Comparison of ENCODE assay signal across 16 mouse cellular contexts in the genomic region with DNA sequence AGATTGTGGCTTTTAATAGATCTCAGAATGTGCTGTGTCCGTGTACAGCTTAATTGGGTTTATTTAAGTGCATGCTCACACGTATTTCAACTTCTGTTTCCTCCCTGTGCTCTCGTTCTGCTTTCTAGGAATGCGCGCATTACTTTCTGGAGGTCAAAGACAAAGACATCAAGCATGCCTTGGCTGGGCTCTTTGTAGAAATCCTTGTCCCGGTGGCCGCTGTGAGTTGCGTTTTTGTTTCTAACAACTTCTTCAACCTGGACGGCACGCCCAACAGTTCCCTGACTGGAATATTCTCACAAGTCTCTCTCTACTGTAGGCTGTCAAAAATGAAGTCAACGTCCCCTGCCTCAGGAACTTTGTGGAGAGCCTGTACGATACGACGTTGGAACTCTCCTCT.
"Had no signal": no experiment of that assay in that cellular context is flagged by ENCODE, and none has a peak within 500 bp of the region (broad histone marks: within the 10 kb centered on the region; RNA-seq: fewer than 3 reads in every experiment).

No protein-coding gene starts in this region.

- H3K27ac ChIP-seq: liver, embryonic 15.5 days; lung, embryonic 15.5 days; macrophage; midbrain, embryonic 13.5 days; midbrain, embryonic 15.5 days; neural tube, embryonic 12.5 days had no signal

- H3K27me3 ChIP-seq: liver, embryonic 15.5 days; lung, embryonic 15.5 days; megakaryocyte, embryonic 14.5 days; midbrain, embryonic 13.5 days; midbrain, embryonic 15.5 days; neural tube, embryonic 12.5 days had no signal

- H3K9ac ChIP-seq: liver, embryonic 15.5 days; liver, postnatal 0 days; lung, embryonic 15.5 days; midbrain, embryonic 13.5 days; midbrain, embryonic 15.5 days; neural tube, embryonic 12.5 days had no signal

- H3K4me2 ChIP-seq: liver, embryonic 15.5 days; lung, embryonic 15.5 days; midbrain, embryonic 11.5 days; midbrain, embryonic 13.5 days; midbrain, embryonic 15.5 days; neural tube, embryonic 12.5 days had no signal

- H3K4me3 ChIP-seq: liver, embryonic 15.5 days; lung, embryonic 15.5 days; megakaryocyte, embryonic 14.5 days; midbrain, embryonic 13.5 days; midbrain, embryonic 15.5 days; neural tube, embryonic 12.5 days had no signal

- H3K9me3 ChIP-seq: liver, embryonic 15.5 days; lung, embryonic 15.5 days; megakaryocyte, embryonic 14.5 days; midbrain, embryonic 13.5 days; midbrain, embryonic 15.5 days; neural tube, embryonic 12.5 days had no signal

- ATAC-seq: liver, postnatal 0 days; midbrain, embryonic 13.5 days; midbrain, embryonic 15.5 days had no signal

- DNase-seq: liver, postnatal 0 days; lung, adult 2 months; lung, postnatal 14 days; lung, postnatal 36 days; right cerebral cortex, postnatal 14 days; thymus, adult 18-20 months; thymus, postnatal 14 days; thymus, postnatal 36 days had no signal

- H3K4me1 ChIP-seq: liver, embryonic 15.5 days; lung, embryonic 15.5 days; megakaryocyte, embryonic 14.5 days; midbrain, embryonic 13.5 days; midbrain, embryonic 15.5 days; neural tube, embryonic 12.5 days had no signal

- H3K36me3 ChIP-seq: liver, embryonic 15.5 days; lung, embryonic 15.5 days had no signal
